Mouse (Mus musculus) forebrain, embryonic 11.5 days (tissue): ENCODE data around the gene Odf2. TPM values are rescaled to one million over a fixed set of nuclear protein-coding genes. Genes with fewer than 3 reads are reported as not detected.
"Not testable (repeated sequence)": the region's sequence is repeated elsewhere in the genome, so short reads cannot be mapped to it uniquely, and the experiment has no call there.

Experiments
- ATAC-seq: fragments of 200-750 bp; cut with Nextera tagmentation; replicated peaks from 2 replicates; pipeline ENCODE4 v1.8.0; 2017; ENCODE audit warnings: moderate TSS enrichment; ENCODE audit not compliant: low FRiP score
- DNase-seq: peaks from one replicate; pipeline ENCODE4 v3.0.0-alpha.2; 2017; ENCODE audit warnings: low spot score
- H3K27ac ChIP-seq: fragments of 300-500 bp; sonication (generic); 2 replicates; pipeline ENCODE4 v1.5.1; 2014; ENCODE audit warnings: low read depth, low read length
- H3K27me3 ChIP-seq: fragments of 300-500 bp; sonication (generic); 2 replicates; pipeline ENCODE4 v1.6.1; 2014; ENCODE audit warnings: mild to moderate bottlenecking, low read length, mixed read lengths; ENCODE audit not compliant: control insufficient read depth, insufficient read depth
- H3K36me3 ChIP-seq: fragments of 300-500 bp; sonication (generic); 2 replicates; pipeline ENCODE4 v1.6.1; 2014; ENCODE audit warnings: mild to moderate bottlenecking, low read length, moderate library complexity, mixed read lengths; ENCODE audit not compliant: control insufficient read depth, insufficient read depth
- H3K4me1 ChIP-seq: fragments of 300-500 bp; sonication (generic); replicated peaks from 2 replicates; pipeline ENCODE4 v1.6.1; 2014; ENCODE audit warnings: low read length, mixed read lengths; ENCODE audit not compliant: control insufficient read depth, insufficient read depth
- H3K4me2 ChIP-seq: fragments of 300-500 bp; sonication (generic); 2 replicates; pipeline ENCODE4 v1.6.1; 2014; ENCODE audit warnings: low read depth, mild to moderate bottlenecking, low read length, moderate library complexity, mixed read lengths; ENCODE audit not compliant: severe bottlenecking
- H3K4me3 ChIP-seq: fragments of 300-500 bp; sonication (generic); 2 replicates; pipeline ENCODE4 v1.5.1; 2014; ENCODE audit warnings: low read depth, low read length
- H3K9ac ChIP-seq: fragments of 300-500 bp; sonication (generic); 2 replicates; pipeline ENCODE4 v1.6.1; 2014; ENCODE audit warnings: low read length
- H3K9me3 ChIP-seq: fragments of 300-500 bp; sonication (generic); 2 replicates; pipeline ENCODE4 v1.6.1; 2016; ENCODE audit warnings: low read length, mixed read lengths; ENCODE audit not compliant: control insufficient read depth
- WGBS: fragments of 180-500 bp; shearing (Covaris S2); extraction: QIAGEN DNeasy Blood & Tissue Kit; methylation state at CpG from one replicate; pipeline ENCODE4 v1.1.7; 2014; 5-methylcytosine and 5-hydroxymethylcytosine counted together
- polyA plus RNA-seq: library from polyadenylated mRNA; unstranded; fragments of >200 nt; fragmentation: Nextera tagmentation; extraction: Ambion mirVana; gene quantifications from 2 replicates; pipeline ENCODE4 v1.2.1, GENCODE M21; 2014

Odf2 gene
- polyA plus RNA-seq, 1 experiment from 2014 or later = 132 TPM

GRCm38 (mm10) chr2:29908171-29908570 lies 19.1 kb downstream of the Odf2 start:
- H3K9ac ChIP-seq, DNase-seq, H3K4me1 ChIP-seq, H3K27me3 ChIP-seq, H3K4me3 ChIP-seq, H3K27ac ChIP-seq, H3K4me2 ChIP-seq, ATAC-seq, H3K9me3 ChIP-seq: not testable (repeated sequence)
- peaks cover 12% of the 10 kb centered on the region for H3K36me3 ChIP-seq
- WGBS = 76% methylated on average over 2 of the region's 2 CpGs

GRCm38 (mm10) chr2:29910042-29910441 lies 21.0 kb downstream of the Odf2 start:
- H3K4me3 ChIP-seq = no peak overlapping the region
- H3K9ac ChIP-seq = no peak overlapping the region
- no peaks in the 10 kb centered on the region for H3K27me3 ChIP-seq
- DNase-seq = no peak
- WGBS = 87% methylated on average over 2 of the region's 2 CpGs
- ATAC-seq = no peak
- no peak overlapping the region for H3K27ac ChIP-seq
- H3K9me3 ChIP-seq = no peaks in the 10 kb centered on the region
- peaks cover 12% of the 10 kb centered on the region; the same call in 1 of the 2 replicates for H3K36me3 ChIP-seq
- no peak overlapping the region for H3K4me2 ChIP-seq
- no peaks in the 10 kb centered on the region for H3K4me1 ChIP-seq

DNA sequence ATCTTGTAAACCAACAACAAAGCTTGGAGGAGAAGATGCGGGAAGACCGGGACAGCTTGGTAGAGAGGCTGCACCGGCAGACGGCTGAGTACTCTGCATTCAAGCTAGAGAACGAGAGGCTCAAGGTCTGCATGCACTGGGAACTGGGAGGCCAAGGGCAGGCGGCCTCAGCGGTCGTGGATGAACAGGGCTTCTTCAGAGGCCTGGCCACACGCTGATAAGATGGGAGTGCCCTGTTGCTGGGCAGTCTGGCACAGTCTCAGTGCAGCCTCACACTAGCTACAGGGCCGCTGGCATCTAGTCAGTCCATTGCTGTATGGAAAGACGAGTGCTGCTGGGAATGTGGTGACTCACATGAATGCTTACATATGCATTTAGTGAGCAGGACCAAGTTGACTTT lies 28.6 kb downstream of the Odf2 start:
- Histone ChIP-seq H3K4me1 (no peaks in the 10 kb centered on the region), H3K27me3 (no peaks in the 10 kb centered on the region), H3K9me3 (no peaks in the 10 kb centered on the region), H3K9ac (no peak overlapping the region), H3K27ac (no peak overlapping the region), H3K4me2 (no peak overlapping the region), H3K36me3 (peaks cover 10% of the 10 kb centered on the region; the same call in 1 of the 2 replicates), H3K4me3 (no peak overlapping the region)
- no peak for DNase-seq
- no peak for ATAC-seq
- WGBS = 93% methylated on average over 11 of the region's 11 CpGs

GRCm38 (mm10) chr2:29922011-29922410 lies 33.0 kb downstream of the Odf2 start:
- ATAC-seq (no peak), DNase-seq (peak; percentile 58)
- Histone ChIP-seq H3K36me3 (peaks cover 11% of the 10 kb centered on the region; the same call in 1 of the 2 replicates), H3K9me3 (no peaks in the 10 kb centered on the region), H3K4me2 (no peak overlapping the region), H3K4me3 (no peak overlapping the region), H3K27ac (no peak overlapping the region), H3K9ac (no peak overlapping the region), H3K4me1 (no peaks in the 10 kb centered on the region), H3K27me3 (no peaks in the 10 kb centered on the region)
- 93% methylated on average over 11 of the region's 11 CpGs for WGBS

- 88% methylated on average over 5 of the region's 5 CpGs for WGBS
- Histone ChIP-seq H3K4me1 (no peaks in the 10 kb centered on the region), H3K27ac (no peak overlapping the region), H3K4me2 (no peak overlapping the region), H3K4me3 (no peak overlapping the region), H3K9ac (no peak overlapping the region), H3K9me3 (no peaks in the 10 kb centered on the region), H3K36me3 (peaks cover 13% of the 10 kb centered on the region; the same call in 1 of the 2 replicates), H3K27me3 (no peaks in the 10 kb centered on the region)
- ATAC-seq (no peak), DNase-seq (no peak)
Measured at GRCm38 (mm10) chr2:29926542-29926941, 37.5 kb downstream of the Odf2 start.

DNA sequence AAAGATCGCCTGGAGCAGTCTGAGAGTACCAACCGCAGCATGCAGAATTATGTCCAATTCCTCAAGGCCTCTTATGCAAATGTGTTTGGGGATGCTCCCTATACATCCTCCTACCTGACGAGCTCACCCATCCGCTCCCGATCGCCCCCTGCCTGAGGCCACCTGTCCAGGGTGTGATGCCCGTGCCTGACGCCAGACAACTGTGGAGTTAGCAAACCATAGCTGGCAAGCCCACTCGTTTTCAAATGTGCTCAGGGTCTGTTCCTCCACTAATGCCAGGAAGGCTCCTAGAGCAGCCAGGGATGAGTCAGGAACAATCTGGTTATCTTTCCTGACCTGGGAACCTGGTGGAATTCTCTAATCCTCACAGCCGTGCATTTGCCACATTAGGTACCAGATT lies 41.5 kb downstream of the Odf2 start:
- DNase-seq = no peak
- Histone ChIP-seq H3K4me2 (no peak overlapping the region), H3K27me3 (no peaks in the 10 kb centered on the region), H3K36me3 (peaks cover 11% of the 10 kb centered on the region; the same call in 1 of the 2 replicates), H3K4me3 (no peak overlapping the region), H3K4me1 (no peaks in the 10 kb centered on the region), H3K9ac (no peak overlapping the region), H3K27ac (no peak overlapping the region), H3K9me3 (no peaks in the 10 kb centered on the region)
- ATAC-seq = no peak
- whole genome bisulfite sequencing = 91% methylated on average over 10 of the region's 10 CpGs

DNA sequence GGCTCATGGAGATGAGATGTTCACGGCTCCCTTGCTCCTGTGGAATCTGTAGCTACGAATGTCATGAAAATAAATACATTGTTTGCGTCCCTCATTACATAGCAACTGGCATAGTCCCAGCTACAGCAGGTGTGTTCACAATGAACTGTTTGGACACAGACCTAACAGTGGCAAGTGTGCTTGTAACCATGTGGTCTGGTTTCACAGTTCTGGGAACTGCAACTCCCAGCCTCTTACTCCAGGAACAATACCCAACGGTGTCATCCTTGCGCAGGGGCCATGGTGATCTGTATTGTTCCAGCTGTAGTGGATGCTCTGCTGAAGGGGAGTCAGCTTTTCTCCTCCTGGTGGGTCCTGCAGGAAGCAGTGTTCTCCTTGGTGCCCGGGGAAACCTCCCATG lies 42.2 kb downstream of the Odf2 start:
- Histone ChIP-seq H3K9me3 (no peaks in the 10 kb centered on the region), H3K27ac (no peak overlapping the region), H3K4me3 (no peak overlapping the region), H3K36me3 (peaks cover 11% of the 10 kb centered on the region; the same call in 1 of the 2 replicates), H3K9ac (no peak overlapping the region), H3K4me1 (peaks cover 3% of the 10 kb centered on the region; the same call in 1 of the 2 replicates), H3K27me3 (no peaks in the 10 kb centered on the region), H3K4me2 (no peak overlapping the region)
- 91% methylated on average over 6 of the region's 6 CpGs for WGBS
- DNase-seq (no peak), ATAC-seq (no peak)

GRCm38 (mm10) chr2:29934906-29935599 lies 46.0 kb downstream of the Odf2 start, which contains the start of gene Gle1:
TSS of gene Gle1 (plus strand) at chr2:29935426.
- Histone ChIP-seq H3K9ac (peak within 1 kb of the TSS; percentile 65), H3K27ac (no peak within 1 kb of the TSS), H3K4me3 (peak within 1 kb of the TSS; percentile 94), H3K36me3 (peaks cover 4% of the 10 kb centered on the region; the same call in 1 of the 2 replicates), H3K9me3 (no peaks in the 10 kb centered on the region), H3K27me3 (no peaks in the 10 kb centered on the region), H3K4me2 (peak within 1 kb of the TSS; percentile 45), H3K4me1 (peaks cover 4% of the 10 kb centered on the region; the same call in 1 of the 2 replicates)
- WGBS = 3% methylated on average over 44 of the region's 44 CpGs
- peak; percentile 87 for ATAC-seq
- DNase-seq = peak; percentile 98

- H3K27me3 ChIP-seq = no peaks in the 10 kb centered on the region
- H3K4me1 ChIP-seq = peaks cover 4% of the 10 kb centered on the region; the same call in 1 of the 2 replicates
- WGBS = 93% methylated on average over 9 of the region's 9 CpGs
- no peak overlapping the region for H3K4me3 ChIP-seq
- ATAC-seq = no peak
- no peak overlapping the region for H3K4me2 ChIP-seq
- H3K9me3 ChIP-seq = no peaks in the 10 kb centered on the region
- H3K36me3 ChIP-seq = peaks cover 4% of the 10 kb centered on the region
- no peak for DNase-seq
- no peak overlapping the region for H3K27ac ChIP-seq
- H3K9ac ChIP-seq = no peak overlapping the region
Measured at GRCm38 (mm10) chr2:29940073-29940472, 51.1 kb downstream of the Odf2 start.
